Mouse (Mus musculus) skeletal muscle tissue, adult 2 months (tissue): ENCODE measurements around the gene Gm35315.
"Not testable (repeated sequence)": the region's sequence is repeated elsewhere in the genome, so short reads cannot be mapped to it uniquely, and the experiment has no call there.

Source experiments
- DNase-seq: peaks from one replicate; pipeline ENCODE4 v3.0.0-alpha.2; 2012; ENCODE audit warnings: low read depth, low spot score

The Gm35315 gene

DNA sequence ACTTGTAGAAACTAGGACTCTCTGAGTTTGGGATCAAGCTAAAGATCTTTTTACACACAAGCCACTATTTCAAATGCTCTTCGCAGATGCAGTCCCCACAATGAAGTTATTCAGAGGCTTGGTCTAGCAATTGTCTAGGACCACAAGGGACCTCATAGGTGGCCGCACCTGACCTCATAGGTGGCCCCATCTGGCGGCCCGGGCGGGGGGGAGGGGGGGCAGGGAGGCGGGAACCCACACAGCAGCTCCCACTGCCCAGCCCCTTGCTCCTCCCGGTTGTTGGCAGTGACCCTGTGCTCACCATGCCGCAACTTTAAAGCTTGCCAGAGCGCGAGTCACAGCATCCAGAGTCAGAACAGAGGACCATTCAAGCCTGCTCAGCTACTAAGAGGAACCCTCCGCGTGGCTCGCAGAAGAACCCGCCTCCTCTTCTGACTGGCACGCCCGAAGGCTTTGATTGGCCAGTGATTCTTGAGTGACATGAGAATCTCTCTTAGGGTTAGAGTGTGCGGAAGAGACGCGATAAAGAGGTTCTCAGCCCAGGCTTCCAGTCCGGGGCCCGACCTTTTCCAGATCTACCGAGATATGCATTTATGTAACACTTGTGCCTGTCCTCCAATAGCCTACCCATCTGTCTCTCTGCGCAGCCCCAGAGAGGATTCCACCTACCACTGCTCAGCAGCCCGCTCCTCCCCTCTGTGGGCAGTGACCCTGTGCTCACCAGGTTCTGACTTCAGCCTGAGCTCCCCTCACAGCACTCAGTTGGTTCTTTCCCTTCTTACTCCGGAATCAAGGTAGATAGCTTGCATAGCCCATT is at the start of gene Gm35315:
Gene Gm35315, minus strand, starts transcription at position 391 of the 817 bp plus-strand sequence.
- peak; percentile 80 for DNase-seq

DNA sequence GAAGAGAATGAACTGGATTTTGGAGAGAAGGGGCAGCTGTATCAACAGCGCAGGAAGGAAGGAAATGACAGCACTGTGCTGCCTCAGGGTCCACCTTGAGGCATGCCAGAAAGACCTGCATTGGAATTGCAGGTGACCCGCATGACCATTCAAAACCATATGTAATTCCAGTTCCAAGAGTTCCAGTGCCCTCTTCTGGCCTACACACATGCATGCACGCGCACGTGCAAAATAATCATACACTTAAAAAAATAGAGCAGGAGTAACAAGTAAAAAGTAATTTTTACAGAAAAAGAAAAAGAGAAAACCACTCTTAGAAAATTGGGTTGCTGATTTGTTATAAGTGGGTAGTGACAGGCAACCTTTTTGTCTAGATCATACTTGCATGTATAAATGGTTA is 48.8 kb upstream of the Gm35315 start:
- DNase-seq = no peak

- peak; percentile 29 for DNase-seq
Observed at GRCm38 (mm10) chr5:110142309-110142708, 48.1 kb upstream of the Gm35315 start.

DNA sequence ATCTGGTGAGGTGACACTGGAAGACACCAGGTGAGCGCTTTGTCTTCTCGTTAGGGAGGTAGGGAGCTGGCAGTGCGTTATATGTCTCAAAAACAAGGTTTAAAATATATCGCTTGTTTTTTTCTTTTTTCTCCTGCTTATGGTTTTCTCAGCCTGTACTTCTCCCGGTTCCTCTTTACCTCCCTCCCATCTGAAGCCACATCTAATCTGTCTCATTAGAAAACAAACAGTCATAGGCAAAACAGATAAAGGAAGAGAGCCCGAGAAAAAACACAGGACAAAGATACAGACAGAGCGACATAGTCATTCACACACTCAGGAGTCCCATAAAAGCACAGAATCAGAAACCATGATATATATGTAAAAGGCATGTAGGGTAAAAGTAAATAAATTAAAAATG is 46.2 kb upstream of the Gm35315 start:
- DNase-seq = no peak

DNA sequence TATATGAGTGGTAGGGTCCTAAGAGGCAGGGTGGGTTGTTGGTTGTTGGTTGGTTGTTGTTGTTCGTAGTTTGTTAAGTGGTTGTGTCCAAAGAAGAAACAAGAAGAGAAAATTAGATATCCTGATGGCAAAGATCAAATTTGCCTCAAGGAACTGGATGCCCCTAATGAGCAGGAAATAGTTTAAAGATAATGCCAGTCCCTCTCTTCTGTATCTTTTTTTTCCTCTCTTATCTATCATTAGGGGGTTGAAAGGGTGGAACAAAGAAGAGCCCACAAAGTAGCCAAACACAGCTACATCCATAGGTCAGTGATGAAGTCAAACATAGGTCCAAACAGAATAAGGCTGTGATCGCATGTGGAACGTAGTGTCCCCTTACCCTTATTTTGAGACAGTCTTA is 45.1 kb upstream of the Gm35315 start:
- DNase-seq = no peak

DNA sequence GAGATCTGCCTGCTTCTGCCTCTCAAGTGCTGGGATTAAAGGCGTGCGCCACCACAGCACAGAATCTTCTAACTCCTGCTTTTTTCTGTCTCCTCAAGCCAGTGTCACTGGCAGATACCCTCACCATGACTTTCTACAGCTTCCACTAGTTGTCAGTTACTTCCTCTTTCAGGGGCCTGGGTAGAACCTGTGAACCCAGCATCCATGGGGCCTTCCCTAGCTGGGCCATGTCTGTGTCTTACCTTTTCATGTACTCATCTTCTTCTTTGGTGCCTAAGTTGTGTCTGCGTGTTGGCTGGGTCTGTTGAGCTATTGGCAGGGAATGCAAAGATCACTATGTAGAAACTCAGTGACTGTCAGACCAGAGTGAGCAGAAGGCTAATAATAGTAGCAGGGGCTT is 43.6 kb upstream of the Gm35315 start:
- DNase-seq = no peak

DNA sequence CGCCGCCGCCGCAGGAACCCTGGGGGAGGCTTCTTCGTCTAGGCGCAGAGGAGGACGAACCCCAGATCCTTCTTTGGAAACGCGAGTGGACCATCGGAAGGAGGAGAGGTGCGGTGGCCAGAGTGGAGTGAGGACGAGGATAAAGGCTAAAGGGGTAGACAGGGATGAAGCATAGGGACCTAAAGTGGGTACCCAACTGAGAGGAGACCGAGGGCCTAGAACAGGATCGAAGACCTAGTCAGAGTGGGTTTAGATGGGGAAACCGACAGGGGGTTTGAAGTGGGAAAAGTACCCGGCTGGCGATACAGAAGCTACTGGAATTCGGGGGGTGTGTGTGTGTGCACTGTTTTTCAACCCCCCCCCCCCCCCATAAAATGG is 41.9 kb upstream of the Gm35315 start:
- DNase-seq = no peak

DNA sequence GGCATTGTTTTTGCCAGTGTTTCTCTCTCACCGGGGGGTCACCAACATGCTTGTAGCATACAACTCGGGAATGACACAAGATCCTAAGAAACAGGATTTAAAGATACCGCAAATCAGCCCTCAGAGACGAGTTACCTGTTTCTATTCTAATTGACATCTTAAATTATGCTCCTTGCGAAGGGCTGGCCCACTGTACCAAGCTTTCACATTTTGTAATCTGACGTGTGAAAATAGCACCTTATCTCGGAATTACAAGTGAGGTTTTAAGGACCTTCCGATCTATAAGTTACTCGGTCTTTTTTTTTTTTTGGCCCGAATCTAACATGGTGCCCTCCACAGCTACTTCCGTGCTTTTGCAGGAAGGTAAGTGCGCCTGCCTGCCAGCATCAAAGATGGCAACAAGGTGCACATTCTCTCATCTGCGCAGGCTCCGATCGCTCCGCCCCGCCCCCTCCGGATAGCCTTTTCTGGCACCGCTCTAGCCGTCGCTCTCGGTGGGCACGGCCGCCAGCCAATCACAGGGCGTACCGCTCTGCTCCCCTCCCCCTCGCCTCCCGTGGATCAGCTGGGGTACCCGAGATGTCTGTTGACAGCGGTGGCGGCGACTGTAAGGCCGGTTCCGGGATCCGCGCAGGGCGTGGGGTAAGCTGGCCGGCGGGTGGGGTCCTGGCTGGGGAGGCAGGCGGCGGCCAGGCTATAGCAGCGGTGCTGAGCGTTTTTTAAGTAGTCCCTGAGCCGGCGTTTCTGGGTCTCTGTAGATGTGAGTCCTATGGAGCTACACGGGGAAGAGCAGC is 41.3 kb upstream of the Gm35315 start, which contains the start of gene Chfr:
Gene Chfr, plus strand, starts transcription at position 550 of the 794 bp plus-strand sequence.
- peak; percentile 98 for DNase-seq

DNA sequence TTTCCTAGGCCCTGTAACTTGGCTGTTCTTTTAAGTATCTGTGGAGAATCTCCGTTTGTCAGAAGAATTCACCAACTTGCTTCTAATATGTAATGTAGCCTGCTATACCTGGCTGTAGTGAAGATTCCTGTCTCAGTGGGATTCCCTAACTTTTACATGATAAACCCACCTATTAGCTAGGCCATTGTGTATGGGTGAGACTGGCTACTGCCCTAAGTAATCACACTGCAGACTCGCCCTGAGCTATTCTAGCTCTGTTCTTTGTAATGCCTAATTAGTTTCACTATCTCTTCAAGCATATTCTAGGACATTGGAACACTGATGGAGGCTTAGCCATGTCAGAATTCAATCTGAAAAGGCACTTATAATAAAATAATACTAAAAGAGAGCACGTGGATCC is 28.2 kb upstream of the Gm35315 start:
- DNase-seq = not testable (repeated sequence)

DNA sequence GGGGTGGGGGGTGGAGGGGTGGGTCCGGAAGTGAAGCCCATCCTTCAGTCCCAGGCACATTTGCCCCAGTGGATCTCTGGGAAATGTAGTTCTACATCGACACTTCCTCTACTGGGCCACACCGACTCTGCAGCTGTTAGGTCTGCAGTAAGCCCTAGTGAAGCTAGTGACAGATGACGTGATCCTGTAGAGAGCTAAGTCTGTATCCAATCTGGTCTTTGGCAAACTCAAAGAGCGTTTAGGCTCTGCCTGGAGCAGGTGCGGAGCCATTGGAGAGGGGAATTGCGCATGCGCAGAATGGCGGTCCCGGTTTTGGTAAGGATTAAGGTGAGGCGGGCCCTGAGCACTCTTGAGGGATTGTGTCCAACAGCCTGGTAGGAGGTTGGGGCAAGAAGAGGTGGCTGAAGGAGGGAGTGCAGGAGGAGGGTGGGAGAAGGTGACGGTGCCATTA is 15.8 kb upstream of the Gm35315 start, which contains the start of gene Zfp605:
Gene Zfp605, plus strand, starts transcription at position 102 of the 451 bp plus-strand sequence.
- peak; percentile 77 for DNase-seq

DNA sequence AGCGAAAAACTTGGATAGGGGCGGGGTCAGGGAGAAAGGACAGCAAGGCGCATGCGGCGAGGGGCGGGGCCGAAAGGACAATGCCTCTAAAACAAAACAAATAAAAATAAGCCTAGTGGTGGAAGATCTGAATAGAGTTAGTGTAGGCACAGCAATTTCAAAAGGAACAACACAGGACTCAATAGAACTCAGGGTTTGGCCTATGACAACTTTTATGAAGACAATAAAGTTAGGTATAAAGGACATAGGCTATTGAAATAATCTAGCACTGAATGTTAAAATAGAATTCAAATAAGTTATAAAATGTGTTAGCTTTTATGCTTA is 14.0 kb upstream of the Gm35315 start:
- DNase-seq = no peak

DNA sequence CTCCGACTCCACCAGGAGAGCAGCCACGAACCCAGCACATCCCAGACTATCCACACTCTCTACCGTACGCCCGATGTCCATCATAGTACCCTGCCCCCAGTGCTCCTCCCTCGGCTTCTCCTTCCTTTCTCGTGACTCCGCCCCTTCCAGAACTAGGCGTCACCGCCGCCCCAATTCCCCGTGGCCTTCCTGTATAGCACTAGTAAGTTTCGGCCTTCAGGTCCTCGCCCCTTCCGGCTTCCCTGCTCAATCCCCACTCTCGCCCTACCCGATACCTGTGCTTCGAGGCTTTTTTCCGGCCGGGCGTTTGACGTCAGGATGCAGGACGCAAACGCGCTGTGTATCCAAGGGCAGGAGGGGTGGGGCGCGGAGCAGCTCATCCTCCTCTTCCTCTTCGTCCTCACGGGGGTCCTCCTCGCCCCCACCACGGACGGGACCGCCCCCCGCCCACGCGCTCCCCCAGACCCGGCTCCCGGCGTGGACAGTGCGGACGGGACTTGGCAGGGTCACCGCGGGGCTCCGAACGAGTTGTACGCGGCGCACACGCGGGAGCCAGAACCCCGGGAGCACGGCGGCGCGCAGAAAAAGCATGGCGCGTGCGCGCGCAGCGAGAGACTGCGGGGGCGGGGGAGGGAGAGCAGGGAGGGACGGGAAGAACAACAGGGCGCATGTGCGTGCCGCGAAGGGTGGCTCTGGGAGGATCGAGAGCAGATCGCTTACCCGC is 13.5 kb upstream of the Gm35315 start, which contains the start of gene Gtpbp6:
Gene Gtpbp6, minus strand, starts transcription at position 617 of the 724 bp plus-strand sequence.
- peak; percentile 97 for DNase-seq

DNA sequence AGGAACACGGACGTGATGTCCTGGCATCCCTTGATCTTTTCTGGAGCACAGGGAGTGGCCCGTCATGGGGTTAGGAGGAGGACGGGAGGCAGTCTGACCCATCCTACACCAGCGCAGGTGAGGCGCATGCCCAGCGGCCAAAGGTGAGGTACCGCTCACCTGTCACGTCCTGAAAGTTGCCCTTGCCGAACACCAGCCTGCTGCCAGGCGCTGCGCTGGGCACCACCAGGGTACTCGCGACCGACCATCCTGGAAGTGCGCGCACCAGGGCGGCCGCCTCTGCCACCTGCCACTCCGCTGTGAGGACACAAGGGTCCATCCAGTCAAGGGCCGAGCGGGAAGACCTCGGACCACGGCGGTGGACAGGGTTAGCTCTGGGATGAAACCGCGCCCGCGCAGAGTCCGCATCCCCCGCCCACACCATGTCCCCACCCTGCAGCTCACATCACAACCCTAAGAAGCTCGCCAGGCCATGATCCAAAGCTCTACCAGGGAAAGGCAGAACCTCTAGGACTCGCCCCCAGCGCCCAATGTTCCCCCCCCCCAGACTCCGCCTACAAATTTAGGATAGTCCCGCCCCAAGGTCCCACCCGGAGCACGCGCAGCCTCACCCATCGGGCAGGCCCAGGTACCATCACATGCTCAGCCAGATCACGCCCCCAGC is 12.8 kb upstream of the Gm35315 start:
- no peak for DNase-seq

- no peak for DNase-seq
Observed at GRCm38 (mm10) chr5:110106140-110106871, 12.1 kb upstream of the Gm35315 start.

DNA sequence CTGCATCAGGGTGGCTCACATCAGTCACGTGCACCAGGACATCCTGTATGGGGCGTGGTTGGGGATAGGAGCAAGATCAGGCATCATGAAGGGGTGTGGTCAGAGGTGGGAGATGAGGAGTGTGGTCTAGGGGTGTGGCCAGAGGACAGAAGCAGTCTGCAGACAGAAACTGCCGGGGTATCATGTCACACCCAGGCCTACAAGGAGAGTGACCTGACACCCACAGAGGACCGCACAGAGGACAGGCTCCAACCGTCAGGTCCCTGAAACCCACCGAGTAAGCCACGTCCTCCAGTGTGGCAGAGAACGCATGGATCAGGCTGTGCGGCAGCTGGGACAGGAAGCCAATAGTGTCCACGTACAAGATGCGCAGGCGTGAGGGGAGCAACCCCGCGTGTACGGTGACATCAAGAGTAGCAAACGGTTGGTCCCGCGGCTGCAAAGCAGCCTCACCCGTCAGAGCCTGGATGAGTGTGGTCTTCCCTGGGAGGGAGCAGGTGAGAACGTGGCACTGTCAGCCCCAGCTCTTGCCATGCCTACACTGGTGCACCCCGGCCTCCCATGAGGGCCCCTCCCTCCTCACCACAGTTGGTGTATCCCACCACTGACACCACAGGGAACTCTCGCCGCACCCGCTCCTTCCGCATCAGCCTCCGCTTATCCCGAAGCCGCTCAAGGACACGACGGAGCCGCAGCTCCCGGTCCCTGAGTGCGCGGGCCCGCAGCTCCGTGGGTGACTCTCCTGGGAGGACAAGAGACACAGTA is 10.6 kb upstream of the Gm35315 start:
- no peak for DNase-seq

DNA sequence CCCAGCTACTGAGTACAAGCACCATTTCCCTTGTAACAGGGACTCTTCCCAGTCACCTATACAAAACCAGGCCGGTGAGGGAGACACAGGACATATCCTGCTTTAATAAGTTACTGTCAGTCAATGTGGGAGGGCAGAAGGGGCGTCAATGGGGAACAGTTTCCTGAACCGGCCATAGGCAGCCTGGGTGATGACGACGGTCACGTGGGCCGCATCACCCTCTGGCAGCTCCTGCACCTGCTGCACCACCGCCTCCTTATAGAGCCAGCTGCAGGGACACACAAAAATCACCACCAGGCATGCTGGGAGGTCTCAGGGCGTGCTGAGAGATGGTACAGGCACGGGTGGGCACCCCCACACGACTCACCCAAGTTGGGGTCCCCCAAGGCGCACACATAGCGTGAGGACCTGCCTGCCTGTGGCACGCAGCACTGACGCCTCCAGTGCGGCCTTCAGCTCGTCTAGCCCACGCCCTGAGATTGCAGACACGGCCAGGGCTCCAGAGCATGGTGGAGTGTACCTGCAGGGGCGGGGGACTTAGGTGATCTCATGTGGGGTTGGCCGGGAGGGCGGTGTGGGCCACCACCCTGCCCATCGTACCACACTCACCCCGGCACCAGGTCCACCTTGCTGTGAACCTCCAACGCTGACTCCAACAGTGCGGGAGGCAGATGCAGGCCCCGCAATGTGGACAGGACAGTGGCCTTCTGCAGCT is 9.8 kb upstream of the Gm35315 start:
- no peak for DNase-seq

- no peak for DNase-seq
Observed at GRCm38 (mm10) chr5:110102853-110103625, 8.8 kb upstream of the Gm35315 start.

DNA sequence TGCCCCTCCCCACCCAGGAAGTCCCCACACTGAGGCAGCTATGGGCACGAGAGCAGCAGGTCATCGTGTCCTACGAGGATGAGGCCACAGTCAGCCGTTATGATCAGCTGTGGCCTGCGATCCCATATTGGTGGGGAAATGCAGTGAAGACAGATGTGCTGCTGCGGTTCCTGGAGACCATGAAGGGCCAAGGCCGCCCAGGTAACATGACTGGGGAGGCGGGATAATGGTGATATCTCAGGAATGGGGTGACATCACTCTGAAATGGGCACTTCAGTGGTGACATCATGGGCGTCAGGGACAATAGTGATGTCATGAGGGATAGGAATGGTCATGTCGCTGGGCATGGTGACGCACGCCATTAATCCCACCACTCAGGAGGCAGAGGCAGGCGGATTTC is 8.2 kb upstream of the Gm35315 start:
- DNase-seq = no peak
